Mouse (Mus musculus): Measurements from ENCODE around the gene Prm1.
"Not testable (repeated sequence)": the region's sequence is repeated elsewhere in the genome, so short reads cannot be mapped to it uniquely, and the experiment has no call there.

The Prm1 gene

GRCm38 (mm10) chr16:10827269-10827668 lies 21.6 kb upstream of the Prm1 start:
- ATAC-seq (ENCODE audit: insufficient number of reproducible peaks, low FRiP score, low TSS enrichment): no peak

DNA sequence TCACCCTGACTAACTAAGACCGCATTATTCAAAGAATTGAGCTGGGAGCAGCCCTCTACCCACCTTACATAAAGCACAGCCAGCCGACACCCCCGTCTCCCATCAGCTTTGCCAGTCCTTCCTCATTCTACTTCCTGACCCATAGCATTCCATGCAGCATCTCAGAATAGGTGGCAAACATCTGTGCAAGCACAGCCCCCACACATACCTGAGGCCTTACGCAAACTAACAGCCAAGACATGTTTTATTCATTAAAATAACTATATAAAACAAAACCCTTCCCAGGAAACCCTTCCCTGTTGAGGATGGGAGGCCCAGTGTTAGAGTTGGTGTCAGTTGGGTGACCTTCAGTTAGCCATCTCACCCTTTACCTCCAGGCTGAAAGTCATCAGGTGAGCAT lies 20.2 kb upstream of the Prm1 start:
- no peak for ATAC-seq (ENCODE audit: insufficient number of reproducible peaks, low FRiP score, low TSS enrichment)

DNA sequence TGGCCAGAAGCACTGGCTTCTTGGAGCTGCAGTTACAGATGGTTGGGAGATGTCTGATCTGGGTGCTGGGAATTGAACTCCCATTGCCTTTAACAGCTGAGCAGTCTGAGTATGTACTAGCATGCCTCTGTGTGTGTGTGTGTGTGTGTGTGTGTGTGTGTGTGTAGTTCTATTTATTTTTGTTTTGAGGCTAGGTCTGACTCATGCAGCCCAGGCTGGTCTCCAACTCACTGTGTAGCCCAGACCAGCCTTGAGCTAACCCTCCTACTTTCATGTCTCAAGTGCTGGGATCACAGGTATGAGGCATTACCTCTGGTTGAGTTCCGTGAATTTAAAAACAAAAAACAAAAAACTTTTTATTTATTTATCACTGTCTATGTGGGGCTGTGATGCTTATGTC lies 18.9 kb upstream of the Prm1 start:
- no peak for ATAC-seq (ENCODE audit: insufficient number of reproducible peaks, low FRiP score, low TSS enrichment)

- ATAC-seq (ENCODE audit: insufficient number of reproducible peaks, low FRiP score, low TSS enrichment): no peak
Measured at GRCm38 (mm10) chr16:10821387-10821786, 15.7 kb upstream of the Prm1 start.

- no peak for ATAC-seq (ENCODE audit: insufficient number of reproducible peaks, low FRiP score, low TSS enrichment)
Measured at GRCm38 (mm10) chr16:10819966-10820365, 14.3 kb upstream of the Prm1 start.

- no peak for ATAC-seq (ENCODE audit: insufficient number of reproducible peaks, low FRiP score, low TSS enrichment)
Measured at GRCm38 (mm10) chr16:10818579-10819135, 13.0 kb upstream of the Prm1 start.

DNA sequence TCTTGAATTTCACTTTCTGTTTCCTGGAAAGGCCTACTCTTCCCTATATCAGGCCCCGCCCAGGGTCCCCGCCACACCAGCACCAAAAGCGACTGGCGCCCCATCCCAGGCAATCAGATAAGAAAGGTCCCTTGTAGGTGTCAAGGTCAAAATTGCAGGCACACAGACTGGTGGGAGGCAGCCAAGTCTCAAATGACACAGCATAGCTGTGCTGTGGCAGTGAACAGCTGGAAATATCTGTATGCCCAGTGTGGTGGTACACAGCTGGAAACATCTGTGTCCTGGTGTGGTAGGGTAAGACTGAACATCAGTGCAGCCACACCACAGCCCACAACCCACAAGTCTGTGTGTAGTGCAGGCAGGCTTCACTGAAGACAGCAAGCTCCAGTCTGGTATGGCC lies 9.2 kb upstream of the Prm1 start:
- no peak for ATAC-seq (ENCODE audit: insufficient number of reproducible peaks, low FRiP score, low TSS enrichment)

- ATAC-seq (ENCODE audit: insufficient number of reproducible peaks, low FRiP score, low TSS enrichment): no peak
Measured at GRCm38 (mm10) chr16:10813726-10814125, 8.1 kb upstream of the Prm1 start.

DNA sequence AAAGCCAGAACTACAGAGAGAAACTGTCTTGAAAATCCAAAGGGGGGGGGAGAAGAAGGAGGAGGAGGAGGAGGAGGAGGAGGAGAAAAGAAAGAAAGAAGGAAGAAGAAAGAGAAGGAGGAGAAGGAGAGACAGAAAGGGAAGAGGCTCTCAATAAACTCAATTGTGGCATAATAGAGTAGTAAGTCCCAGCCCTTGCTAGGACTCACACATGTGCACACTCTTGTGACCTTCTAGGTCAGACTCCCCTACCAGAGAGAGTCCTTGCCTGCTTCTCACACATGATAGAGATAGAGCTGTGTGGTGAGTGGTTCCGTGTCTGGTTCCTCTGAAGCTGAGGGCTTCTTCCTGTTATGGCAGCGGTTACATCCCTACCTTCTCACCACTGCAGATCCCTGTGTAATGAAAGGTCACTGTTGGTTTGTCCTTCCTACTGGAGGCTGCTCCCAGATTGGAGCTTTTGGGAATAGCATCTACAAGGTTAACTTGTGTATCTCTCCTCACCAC lies 7.3 kb upstream of the Prm1 start, which contains the start of gene Gm11172:
Gene Gm11172, plus strand, starts transcription at position 51 of the 507 bp plus-strand sequence.
- ATAC-seq (ENCODE audit: insufficient number of reproducible peaks, low FRiP score, low TSS enrichment): no peak

DNA sequence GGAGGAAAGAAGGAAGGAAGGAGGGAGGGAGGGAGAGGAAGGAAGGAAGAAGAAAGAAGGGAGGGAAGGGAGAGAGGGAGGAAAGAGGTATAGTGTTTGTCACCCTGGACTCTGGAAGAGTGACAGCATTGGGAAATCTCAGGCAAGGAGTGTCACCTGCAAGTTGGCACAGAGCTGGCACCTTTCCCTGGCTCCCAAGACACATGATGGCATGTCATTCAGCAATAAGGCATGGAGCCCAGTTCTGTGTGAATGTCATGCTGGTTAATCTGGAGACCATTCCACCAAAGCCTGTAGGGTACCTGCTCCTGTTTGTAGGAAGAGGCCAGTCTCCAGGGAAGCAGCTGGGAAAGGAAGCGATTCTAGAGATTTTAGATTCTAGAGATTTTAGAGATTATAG lies 4.7 kb upstream of the Prm1 start:
- no peak for ATAC-seq (ENCODE audit: insufficient number of reproducible peaks, low FRiP score, low TSS enrichment)

DNA sequence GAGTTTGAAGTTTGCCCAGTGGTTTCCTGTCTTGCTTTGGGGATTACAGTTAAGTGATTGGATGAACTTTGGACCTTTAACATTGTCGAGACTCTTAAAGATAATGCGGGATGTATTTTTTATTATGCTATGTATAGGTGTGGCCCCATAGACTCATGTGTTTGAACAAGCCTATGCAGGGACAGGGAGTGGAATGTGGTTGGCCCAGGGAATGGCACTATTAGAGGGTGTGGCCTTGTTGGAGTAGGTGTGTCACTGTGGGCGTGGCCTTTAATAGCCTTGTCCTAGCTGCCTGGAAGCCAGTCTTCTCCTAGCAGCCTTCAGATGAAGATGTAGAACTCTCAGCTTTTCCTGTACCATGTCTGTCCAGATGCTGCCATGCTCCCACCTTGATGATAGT lies 3.2 kb downstream of the Prm1 start:
- not testable (repeated sequence) for ATAC-seq (ENCODE audit: insufficient number of reproducible peaks, low FRiP score, low TSS enrichment)

GRCm38 (mm10) chr16:10796034-10796433 lies 9.6 kb downstream of the Prm1 start, which contains the start of gene Prm2:
TSS of gene Prm2 (minus strand) at chr16:10796134.
- no peak for ATAC-seq (ENCODE audit: insufficient number of reproducible peaks, low FRiP score, low TSS enrichment)

DNA sequence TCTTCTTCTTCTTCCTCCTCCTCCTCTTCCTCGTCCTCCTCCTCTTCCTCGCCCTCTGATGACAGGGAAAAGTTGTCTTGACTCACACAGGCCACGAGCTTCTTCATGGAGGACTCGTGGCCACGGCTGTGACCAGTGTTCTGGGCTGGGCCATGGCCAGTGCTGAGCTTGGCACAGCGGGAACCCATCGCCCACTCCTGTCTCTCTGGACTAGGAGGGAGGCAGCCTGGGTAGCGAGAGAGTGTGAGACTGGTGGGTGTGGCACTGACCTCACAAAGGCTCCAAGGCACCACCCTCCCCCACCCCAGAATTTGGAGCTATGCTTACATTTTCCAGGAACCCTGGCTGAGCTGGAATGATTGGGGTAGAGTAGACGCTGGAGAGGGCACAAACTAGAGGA lies 14.9 kb downstream of the Prm1 start, which contains the start of gene Prm3:
Gene Prm3, minus strand, starts transcription at position 213 of the 400 bp plus-strand sequence.
- ATAC-seq (ENCODE audit: insufficient number of reproducible peaks, low FRiP score, low TSS enrichment): no peak

GRCm38 (mm10) chr16:10788866-10789265 lies 16.8 kb downstream of the Prm1 start:
- ATAC-seq (ENCODE audit: insufficient number of reproducible peaks, low FRiP score, low TSS enrichment): no peak

GRCm38 (mm10) chr16:10788271-10788670 lies 17.4 kb downstream of the Prm1 start, which contains the start of gene Tnp2:
TSS of gene Tnp2 (minus strand) at chr16:10788660.
- no peak for ATAC-seq (ENCODE audit: insufficient number of reproducible peaks, low FRiP score, low TSS enrichment)

- ATAC-seq (ENCODE audit: insufficient number of reproducible peaks, low FRiP score, low TSS enrichment): no peak
Measured at GRCm38 (mm10) chr16:10787548-10788058, 18.0 kb downstream of the Prm1 start.

- no peak for ATAC-seq (ENCODE audit: insufficient number of reproducible peaks, low FRiP score, low TSS enrichment)
Measured at GRCm38 (mm10) chr16:10786782-10787547, 18.7 kb downstream of the Prm1 start.

GRCm38 (mm10) chr16:10786288-10786687 lies 19.4 kb downstream of the Prm1 start:
- ATAC-seq (ENCODE audit: insufficient number of reproducible peaks, low FRiP score, low TSS enrichment): peak; percentile 68

- peak; percentile 45 for ATAC-seq (ENCODE audit: insufficient number of reproducible peaks, low FRiP score, low TSS enrichment)
Measured at GRCm38 (mm10) chr16:10785371-10786231, 20.0 kb downstream of the Prm1 start, which contains the start of gene Socs1. TSS of gene Socs1 (minus strand) at chr16:10785536.

DNA sequence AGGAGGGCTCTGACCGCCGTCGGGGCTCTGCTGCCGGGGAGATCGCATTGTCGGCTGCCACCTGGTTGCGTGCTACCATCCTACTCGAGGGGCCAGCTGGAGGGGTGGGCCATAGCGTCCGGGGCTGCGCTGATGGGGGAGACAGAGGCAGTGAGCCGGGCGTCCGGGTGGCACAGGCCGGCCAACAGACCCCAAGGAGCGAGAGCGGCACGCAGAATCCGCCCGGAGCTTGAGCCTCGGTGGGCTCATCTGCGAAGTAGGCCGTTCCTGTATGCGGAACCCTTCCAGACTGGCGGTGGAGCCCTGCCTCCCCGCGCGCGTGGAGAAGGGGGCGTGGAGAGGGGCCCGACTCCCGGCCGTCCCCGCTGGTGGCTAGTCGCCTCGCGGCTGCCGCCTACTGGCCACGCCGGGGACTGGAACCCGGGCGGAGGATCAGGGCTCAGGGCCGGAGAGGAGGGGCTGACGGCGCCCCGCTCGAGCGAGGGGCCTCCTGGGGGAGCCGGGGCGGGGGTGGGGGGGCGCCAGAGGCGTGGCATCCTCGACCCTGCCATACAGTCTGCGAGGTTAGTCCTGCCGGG lies 20.8 kb downstream of the Prm1 start:
- ATAC-seq (ENCODE audit: insufficient number of reproducible peaks, low FRiP score, low TSS enrichment): peak; percentile 47; the same call in 1 of the 2 replicates
